In the genomic region with DNA sequence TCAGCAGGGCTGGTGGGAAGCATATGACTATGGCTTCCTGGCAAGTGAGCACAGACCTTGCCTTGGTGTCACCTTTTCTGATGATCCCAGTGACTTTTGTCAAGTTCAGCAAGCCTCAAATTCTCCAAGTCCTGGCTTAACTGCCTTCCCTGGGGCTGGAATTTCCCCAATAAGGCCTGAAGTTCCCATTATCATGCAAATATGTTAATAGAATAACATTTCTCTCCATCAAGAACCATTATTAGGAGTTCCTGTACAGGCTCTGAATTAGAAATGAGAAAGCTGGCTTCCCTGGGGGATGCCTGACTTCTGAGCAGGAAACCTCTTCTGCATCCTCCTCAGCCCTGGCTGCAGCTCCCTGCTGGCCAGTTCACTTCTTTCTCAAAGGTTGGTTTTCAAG, we compare ENCODE assay signal across 27 mouse cellular contexts.
"Had no signal": no experiment of that assay in that cellular context is flagged by ENCODE, and none has a peak within 500 bp of the region (broad histone marks: within the 10 kb centered on the region; RNA-seq: fewer than 3 reads in every experiment).

No protein-coding gene starts in this region.

- H3K9me3 ChIP-seq: heart, embryonic 13.5 days; heart, embryonic 15.5 days; hindbrain, embryonic 13.5 days; hindbrain, embryonic 15.5 days; kidney, embryonic 15.5 days; limb, embryonic 10.5 days had no signal

- H3K4me3 ChIP-seq: heart, adult 2 months; heart, embryonic 13.5 days; heart, embryonic 15.5 days; hindbrain, embryonic 13.5 days; hindbrain, embryonic 15.5 days; kidney, embryonic 15.5 days; limb, embryonic 10.5 days; limb, embryonic 12.5 days; liver, embryonic 13.5 days had no signal

- H3K9ac ChIP-seq: heart, embryonic 13.5 days; heart, embryonic 15.5 days; hindbrain, embryonic 13.5 days; hindbrain, embryonic 15.5 days; kidney, embryonic 15.5 days; limb, embryonic 12.5 days; liver, embryonic 13.5 days had no signal

- H3K27ac ChIP-seq: heart, adult 2 months; heart, embryonic 13.5 days; heart, embryonic 15.5 days; hindbrain, embryonic 13.5 days; hindbrain, embryonic 15.5 days; hindbrain, postnatal 0 days; kidney, embryonic 15.5 days; kidney, postnatal 0 days; limb, embryonic 10.5 days; limb, embryonic 12.5 days; liver, embryonic 13.5 days had no signal

- H3K4me2 ChIP-seq: heart, embryonic 11.5 days; heart, embryonic 13.5 days; heart, embryonic 15.5 days; hindbrain, embryonic 13.5 days; hindbrain, embryonic 15.5 days; kidney, embryonic 15.5 days; limb, embryonic 12.5 days; liver, embryonic 11.5 days; liver, embryonic 13.5 days had no signal

- H3K36me3 ChIP-seq: heart, embryonic 13.5 days; heart, embryonic 15.5 days; hindbrain, embryonic 13.5 days; hindbrain, embryonic 15.5 days; kidney, embryonic 15.5 days; limb, embryonic 10.5 days; limb, embryonic 12.5 days; liver, embryonic 13.5 days had no signal

- H3K4me1 ChIP-seq: heart, embryonic 13.5 days; heart, embryonic 15.5 days; kidney, embryonic 15.5 days; liver, embryonic 13.5 days had no signal

- DNase-seq: gastrocnemius, postnatal 14 days; gastrocnemius, postnatal 36 days; heart, adult 11 months; heart, adult 2 months; heart, postnatal 14 days; heart, postnatal 36 days; kidney, adult 11 months; kidney, adult 2 months; kidney, adult 9 months; kidney, postnatal 14 days; kidney, postnatal 36 days; layer of hippocampus, adult 9-11 months; layer of hippocampus, postnatal 36 days; liver; liver, embryonic 13.5 days had no signal

- H3K27me3 ChIP-seq: heart, embryonic 13.5 days; heart, embryonic 15.5 days; hindbrain, embryonic 13.5 days; hindbrain, embryonic 15.5 days; kidney, embryonic 15.5 days; limb, embryonic 12.5 days; liver, embryonic 13.5 days had no signal

- ATAC-seq: hindbrain, postnatal 0 days; intestine, embryonic 16.5 days had no signal
